Mouse (Mus musculus): Measurements from ENCODE around the gene Mindy4. TPM values are rescaled to one million over a fixed set of nuclear protein-coding genes. Genes with fewer than 3 reads are reported as not detected.
A peak's percentile ranks its signal among the peaks of the same experiment; 100 is the strongest.

Gene Mindy4
- total RNA-seq, 2 experiments from 2014 or later, result 0.26 to 0.54 TPM

- ATAC-seq (ENCODE audit: poor library complexity, severe bottlenecking), result no peak
Measured at GRCm38 (mm10) chr6:55252731-55253247, 49.6 kb downstream of the Mindy4 start.

DNA sequence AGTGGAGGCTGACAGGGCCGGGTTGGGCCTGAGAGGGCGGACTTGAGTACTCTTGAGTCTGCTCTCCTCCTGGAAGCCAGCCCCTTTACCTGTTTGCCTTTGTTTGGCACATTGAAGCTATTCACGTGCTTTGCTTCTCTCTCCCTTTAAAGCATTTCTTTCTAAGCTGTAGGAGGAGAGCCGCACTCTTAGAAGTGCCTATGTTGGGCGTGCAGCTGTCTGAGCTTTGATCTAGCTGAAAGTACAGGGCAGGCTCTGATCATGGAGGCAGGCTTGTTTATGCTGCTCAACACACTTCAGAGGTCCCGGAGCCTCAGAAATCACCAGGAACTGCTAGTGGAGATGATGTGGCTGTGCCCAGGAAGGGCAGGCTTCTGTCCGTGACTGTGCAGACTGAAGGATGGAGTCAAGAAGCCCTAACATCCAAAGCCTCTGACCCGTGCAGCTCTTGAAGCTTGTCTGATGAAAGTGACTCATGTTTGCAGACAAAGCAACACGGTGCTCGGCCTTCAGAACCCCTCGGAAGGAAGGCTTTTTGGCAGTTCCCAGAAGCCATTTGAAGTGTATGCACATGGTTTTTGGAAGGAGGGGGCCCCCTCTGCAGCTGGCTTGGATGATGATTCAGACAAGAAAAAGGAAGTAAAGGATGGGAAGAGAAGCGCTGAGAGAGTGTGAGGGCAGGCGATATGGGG lies 53.5 kb downstream of the Mindy4 start:
- ATAC-seq (ENCODE audit: poor library complexity, severe bottlenecking), result no peak

DNA sequence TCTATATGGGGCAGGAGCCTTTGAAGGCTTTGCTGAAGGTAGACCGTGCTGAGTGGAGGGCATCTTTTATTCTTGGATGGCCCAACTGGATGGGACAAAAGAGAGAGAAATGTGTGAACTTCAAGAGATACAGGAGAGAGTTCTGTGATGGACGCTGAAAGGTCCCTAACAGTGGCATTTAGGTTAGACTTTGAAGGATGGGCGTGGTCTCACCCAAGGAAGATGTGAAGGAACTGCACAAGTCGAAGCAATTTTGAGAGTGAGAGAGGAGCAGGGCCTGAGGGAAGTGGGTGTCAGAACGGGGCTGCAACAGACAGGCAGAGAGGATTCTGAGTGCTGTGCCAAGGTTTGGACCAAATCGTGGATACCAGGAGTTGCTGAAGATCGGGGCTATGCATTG lies 54.1 kb downstream of the Mindy4 start:
- ATAC-seq (ENCODE audit: poor library complexity, severe bottlenecking), result no peak

GRCm38 (mm10) chr6:55258428-55259325 lies 55.5 kb downstream of the Mindy4 start:
- ATAC-seq (ENCODE audit: poor library complexity, severe bottlenecking), result no peak

DNA sequence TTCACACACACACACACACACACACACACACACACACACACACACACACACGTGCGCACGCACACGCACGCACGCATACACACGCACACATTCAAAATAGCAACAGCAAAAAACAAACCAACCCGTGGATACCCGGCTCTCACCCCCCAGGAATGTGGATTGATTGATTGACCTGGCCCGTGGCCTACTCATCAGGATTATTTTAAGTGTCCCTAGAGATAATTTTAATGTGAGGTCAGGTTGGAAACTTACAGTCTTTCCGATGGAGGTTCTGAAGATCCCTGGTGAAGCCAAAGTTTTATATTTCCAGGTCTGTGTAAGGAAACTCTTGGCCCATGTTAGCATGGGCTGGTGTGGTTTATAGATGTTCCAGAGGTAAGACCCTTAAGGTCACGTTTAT lies 59.0 kb downstream of the Mindy4 start:
- ATAC-seq (ENCODE audit: poor library complexity, severe bottlenecking), result no peak

- 0 out of 2 replicates have a peak, but pooled peaks have one; percentile 18 for ATAC-seq (ENCODE audit: poor library complexity, severe bottlenecking)
Measured at GRCm38 (mm10) chr6:55263490-55264046, 60.4 kb downstream of the Mindy4 start.

DNA sequence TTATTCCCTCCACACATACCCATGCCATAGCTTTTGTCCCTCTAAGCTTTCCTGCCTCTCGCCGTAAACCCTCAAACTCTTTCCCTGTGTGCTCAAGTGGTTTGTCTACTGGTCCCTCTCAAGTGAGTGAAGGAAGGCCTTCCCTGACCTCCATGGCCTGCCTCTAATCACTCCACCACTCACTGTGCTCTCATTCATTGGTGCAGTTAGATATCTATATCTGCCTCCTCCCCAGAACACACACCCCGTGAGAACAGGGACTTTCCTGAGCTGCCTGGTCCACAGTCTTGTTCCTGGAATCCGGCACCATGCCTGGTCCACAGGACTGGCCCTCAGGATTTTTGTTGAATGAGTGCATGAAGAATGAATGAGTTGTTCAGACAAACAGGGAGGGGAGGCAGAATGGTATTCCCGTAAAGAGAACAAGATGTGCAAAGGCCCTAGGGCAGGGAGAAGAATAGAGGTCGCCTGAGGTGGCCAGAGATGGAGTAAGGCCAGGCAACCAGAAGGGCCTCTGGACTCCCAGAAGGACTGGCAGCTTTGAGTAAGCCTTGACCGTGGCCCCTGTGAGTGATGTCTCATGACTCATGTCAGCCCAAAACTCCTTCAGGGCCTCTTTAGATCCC lies 61.7 kb downstream of the Mindy4 start:
- no peak for ATAC-seq (ENCODE audit: poor library complexity, severe bottlenecking)

DNA sequence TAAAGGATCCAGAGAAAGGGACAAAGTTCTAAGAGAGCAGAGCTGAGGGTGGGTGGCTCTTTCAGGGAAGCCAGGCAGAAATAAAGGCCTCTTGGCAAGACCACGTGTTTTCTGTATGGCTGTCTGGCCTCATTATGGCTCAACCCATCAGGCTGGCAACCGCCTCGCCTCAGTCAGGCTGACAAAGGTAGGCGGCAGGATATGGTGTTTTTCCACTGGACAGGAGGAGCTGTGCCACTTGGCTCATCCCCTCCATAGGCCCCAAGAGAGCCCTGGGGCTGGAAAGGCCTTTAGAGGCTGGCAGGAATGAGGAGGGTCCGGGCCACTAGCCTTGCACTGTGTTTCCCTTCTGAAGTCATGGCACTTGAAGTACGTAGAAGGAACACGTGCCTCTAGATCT lies 69.8 kb downstream of the Mindy4 start:
- ATAC-seq (ENCODE audit: poor library complexity, severe bottlenecking), result no peak

DNA sequence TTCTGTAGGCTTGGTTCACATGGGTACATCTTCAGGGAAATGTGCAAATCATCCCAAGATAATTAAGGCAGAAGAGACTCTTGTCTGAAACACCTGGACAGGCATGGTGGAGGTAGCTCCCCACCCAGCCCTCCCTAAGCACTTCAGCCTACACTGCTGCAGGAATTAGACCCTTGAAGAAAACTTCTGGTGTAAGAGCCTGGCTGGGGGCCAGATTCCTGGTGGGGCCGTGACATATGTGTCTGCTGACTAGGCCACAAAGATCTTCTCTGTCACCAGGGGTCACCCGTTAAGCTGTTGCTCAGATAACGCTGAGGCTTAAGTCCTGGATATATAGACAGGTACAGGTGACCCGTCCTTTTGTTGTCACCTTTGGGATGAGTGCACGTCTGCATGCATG lies 70.3 kb downstream of the Mindy4 start:
- ATAC-seq (ENCODE audit: poor library complexity, severe bottlenecking), result no peak

DNA sequence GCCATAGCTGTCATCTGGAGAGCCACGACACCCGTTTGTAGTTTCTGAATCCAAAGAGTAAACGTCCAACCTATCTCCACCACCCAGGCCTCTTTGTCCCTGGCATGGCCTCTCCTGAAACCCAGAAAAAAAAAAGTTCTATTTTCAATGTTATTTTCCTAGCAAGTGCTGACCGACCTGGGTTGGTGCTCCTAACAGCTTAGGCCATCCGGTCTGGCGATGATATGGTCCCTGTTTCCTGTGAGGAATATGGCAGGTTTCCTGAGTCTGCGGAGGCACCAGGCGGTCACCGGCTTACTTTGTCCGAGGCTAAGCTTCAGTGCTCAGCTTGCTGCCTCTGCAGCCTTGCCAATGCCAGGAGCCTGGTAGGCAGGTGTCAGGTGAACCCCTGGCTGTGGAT lies 71.8 kb downstream of the Mindy4 start:
- no peak for ATAC-seq (ENCODE audit: poor library complexity, severe bottlenecking)

DNA sequence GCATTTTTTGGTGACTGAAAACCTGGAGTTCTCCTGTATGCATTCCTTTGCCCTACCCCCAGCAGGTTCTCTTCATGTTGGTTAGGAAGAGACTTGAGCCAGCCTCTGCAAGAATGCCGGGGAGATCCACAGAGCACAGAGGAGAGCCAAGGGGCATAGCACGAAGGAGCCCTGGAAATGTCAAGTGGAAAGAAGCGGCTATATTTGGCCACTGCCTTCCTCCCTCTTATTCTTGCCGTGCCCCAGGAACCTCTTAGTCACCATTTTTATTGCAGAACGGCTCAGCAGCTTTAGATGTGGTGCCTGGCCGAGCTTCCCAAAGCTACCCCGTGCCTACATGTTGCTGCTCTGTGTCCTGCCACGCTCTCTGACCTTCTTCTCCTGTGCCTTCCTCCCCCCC lies 72.6 kb downstream of the Mindy4 start:
- ATAC-seq (ENCODE audit: poor library complexity, severe bottlenecking), result no peak

- peak; percentile 34; the same call in 1 of the 2 replicates for ATAC-seq (ENCODE audit: poor library complexity, severe bottlenecking)
Measured at GRCm38 (mm10) chr6:55276692-55277282, 73.6 kb downstream of the Mindy4 start.

DNA sequence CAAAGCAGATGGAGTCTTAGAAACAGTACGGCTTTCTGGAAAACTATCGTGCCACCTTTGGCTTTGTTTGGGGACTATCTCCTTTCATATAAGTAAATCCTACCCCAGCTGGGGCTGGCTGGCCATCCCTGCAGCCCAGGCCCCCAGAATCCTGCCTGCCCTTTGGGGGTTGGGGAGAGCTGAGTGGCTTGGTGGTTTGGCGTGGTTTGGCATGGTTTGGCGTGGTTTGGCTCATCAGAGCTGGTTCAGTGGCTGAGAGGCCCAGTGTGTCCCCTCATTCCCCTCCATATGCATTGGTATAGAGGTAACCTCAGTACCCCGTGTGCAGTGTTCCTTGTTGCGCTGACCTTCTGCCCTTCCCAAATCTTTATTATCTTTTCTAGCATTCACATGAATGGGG lies 74.9 kb downstream of the Mindy4 start:
- ATAC-seq (ENCODE audit: poor library complexity, severe bottlenecking), result no peak

DNA sequence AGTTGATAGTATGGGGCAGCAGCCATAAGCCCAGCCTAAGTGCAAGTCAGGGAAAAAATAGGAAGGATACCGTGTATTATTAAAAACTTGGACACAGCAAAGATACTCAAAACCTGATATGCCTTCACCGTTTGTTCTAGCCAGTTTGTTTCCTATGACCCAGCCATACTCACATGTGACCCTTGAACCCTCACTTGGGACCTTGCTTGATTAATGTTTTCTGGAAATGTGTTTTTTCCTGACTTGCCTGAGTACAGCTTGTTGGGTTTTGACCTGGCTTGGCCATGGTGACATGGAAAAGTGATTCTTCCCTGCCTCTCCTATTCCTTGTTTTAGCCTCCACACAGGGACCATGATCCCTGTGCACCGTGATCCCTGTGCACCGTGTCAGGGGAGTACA lies 75.3 kb downstream of the Mindy4 start:
- ATAC-seq (ENCODE audit: poor library complexity, severe bottlenecking), result no peak

DNA sequence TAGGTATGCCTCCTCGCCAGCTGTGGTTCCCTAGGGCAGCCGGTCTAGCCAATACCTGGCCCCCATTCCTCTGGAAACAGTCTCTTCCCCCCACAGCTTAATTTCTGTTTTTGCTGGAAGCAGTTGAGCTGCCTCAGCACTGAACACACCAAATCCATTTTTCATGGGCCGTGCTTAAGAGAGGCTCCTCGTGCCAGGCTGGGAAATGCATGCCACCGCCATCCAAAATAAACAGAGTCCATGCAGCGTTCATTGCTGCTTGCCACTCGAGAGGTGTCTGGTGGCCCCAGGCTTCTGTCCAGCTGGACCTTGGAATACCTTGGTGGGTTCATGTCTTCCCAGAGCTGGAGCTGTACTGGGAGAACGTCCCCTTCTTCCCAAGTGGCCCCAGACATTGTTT lies 77.8 kb downstream of the Mindy4 start:
- ATAC-seq (ENCODE audit: poor library complexity, severe bottlenecking), result no peak

- ATAC-seq (ENCODE audit: poor library complexity, severe bottlenecking), result no peak
Measured at GRCm38 (mm10) chr6:55281687-55282086, 78.5 kb downstream of the Mindy4 start.

- ATAC-seq (ENCODE audit: poor library complexity, severe bottlenecking), result no peak
Measured at GRCm38 (mm10) chr6:55282348-55282747, 79.2 kb downstream of the Mindy4 start.

DNA sequence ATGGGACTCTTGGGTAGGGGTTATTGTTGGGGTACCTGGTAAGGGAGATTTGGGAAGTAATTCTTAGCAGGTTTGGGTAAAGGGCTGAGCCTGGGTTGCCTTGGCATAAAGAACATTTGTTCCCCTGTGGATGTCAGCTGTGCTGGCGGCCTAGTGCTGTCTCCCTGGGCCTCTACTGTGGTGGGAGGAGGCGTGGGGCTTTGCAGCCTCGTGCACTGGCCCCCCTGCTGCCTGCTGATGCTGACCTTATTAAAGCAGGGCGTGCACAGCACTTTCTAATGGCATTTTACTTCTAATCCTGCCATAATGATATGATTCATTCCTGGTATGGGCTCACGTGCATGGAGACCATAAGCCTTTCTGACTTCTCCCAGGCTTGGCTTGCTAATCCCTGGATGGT lies 82.0 kb downstream of the Mindy4 start:
- ATAC-seq (ENCODE audit: poor library complexity, severe bottlenecking), result no peak

DNA sequence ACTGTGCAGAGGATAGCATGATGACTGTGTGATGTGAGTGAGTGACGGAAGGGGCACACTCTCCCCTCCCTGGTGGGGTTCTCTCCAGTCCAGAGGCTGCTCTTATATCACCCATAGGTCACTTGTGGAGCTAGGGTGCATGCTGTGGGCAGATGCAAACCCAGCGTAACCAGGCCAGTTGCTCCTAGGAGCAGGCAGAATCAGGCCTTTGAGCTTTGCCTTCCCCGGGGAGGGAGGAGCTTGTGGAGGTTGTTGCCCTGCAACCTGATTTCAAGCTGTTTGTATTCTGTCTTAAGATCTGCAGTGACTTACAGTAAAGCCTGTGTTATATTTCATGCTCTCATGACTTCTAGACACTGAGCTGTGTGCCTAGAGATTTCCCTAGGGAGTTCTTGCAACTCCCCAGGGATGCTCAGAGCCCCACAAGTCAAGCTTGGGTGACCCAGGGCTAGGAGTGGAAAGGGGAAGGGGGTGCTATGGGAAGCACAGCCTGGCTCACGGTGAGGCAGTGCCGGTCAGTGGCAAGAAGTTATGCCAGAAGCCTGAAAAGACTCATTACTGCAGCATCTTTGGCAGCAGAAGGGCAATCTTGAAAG lies 84.9 kb downstream of the Mindy4 start:
- no peak for ATAC-seq (ENCODE audit: poor library complexity, severe bottlenecking)

DNA sequence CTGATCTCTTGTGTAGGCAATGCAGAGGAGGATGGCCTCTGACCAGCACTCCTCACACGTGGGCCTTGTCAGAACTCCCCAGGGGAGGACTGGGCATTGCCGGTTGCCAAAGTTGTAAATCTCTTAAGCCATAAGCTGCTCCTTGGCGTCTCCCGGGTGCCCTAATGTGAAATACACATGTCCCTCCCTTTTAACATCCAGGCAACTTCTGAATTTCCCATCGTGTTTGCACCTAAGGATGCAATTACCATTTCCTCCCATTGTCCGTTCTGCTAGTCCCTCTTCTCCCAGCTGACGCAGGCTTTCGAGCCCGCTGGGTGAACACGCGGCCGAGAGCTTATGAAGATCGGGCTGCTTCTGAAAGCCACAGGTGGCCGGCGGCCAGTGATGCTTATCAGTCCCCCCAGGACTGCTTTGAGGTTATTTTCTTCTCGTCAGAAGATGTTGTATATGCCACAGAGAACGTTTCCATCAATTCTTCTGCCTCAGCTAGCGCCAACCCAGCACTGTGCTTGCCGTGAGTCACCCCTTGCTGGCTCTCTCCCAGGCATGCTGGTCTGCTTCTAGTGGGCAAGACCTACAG lies 91.5 kb downstream of the Mindy4 start:
- ATAC-seq (ENCODE audit: poor library complexity, severe bottlenecking), result no peak
